Mouse (Mus musculus) forebrain, embryonic 14.5 days (tissue): ENCODE results near the gene Hyal3. TPM values are rescaled to one million over a fixed set of nuclear protein-coding genes. Genes with fewer than 3 reads are reported as not detected.
A peak's percentile ranks its signal among the peaks of the same experiment; 100 is the strongest.

Experiments
- ATAC-seq: fragments of 200-750 bp; cut with Nextera tagmentation; 2 replicates; pipeline ENCODE4 v1.8.0; 2017; ENCODE audit warnings: mild to moderate bottlenecking, moderate library complexity
- DNase-seq: peaks from one replicate; pipeline ENCODE4 v3.0.0-alpha.2; 2015; ENCODE audit warnings: low spot score
- H3K27ac ChIP-seq: fragments of 300-500 bp; sonication (generic); 2 replicates; pipeline ENCODE4 v1.5.1; 2014; ENCODE audit warnings: low read depth, mild to moderate bottlenecking, control low read depth, low read length, moderate library complexity
- H3K27me3 ChIP-seq: fragments of 300-500 bp; sonication (generic); replicated peaks from 2 replicates; pipeline ENCODE4 v1.6.1; 2014; ENCODE audit warnings: low read length, control low read depth, mixed read lengths; ENCODE audit not compliant: control insufficient read depth, insufficient read depth
- H3K36me3 ChIP-seq: fragments of 300-500 bp; sonication (generic); 2 replicates; pipeline ENCODE4 v1.6.1; 2014; ENCODE audit warnings: low read length, control low read depth; ENCODE audit not compliant: control insufficient read depth, insufficient read depth
- H3K4me1 ChIP-seq: fragments of 300-500 bp; sonication (generic); 2 replicates; pipeline ENCODE4 v1.6.1; 2014; ENCODE audit warnings: antibody characterized with exemption, low read length, control low read depth; ENCODE audit not compliant: control insufficient read depth, insufficient read depth
- H3K4me2 ChIP-seq: fragments of 300-500 bp; sonication (generic); 2 replicates; pipeline ENCODE4 v1.6.1; 2014; ENCODE audit warnings: mild to moderate bottlenecking, control low read depth, low read length
- H3K4me3 ChIP-seq: fragments of 300-500 bp; sonication (generic); 2 replicates; pipeline ENCODE4 v1.5.1; 2014; ENCODE audit warnings: low read depth, low read length, control low read depth
- H3K9ac ChIP-seq: fragments of 300-500 bp; sonication (generic); 2 replicates; pipeline ENCODE4 v1.6.1; 2014; ENCODE audit warnings: mild to moderate bottlenecking, low read length, control low read depth, moderate library complexity
- H3K9me3 ChIP-seq: fragments of 300-500 bp; sonication (generic); replicated peaks from 2 replicates; pipeline ENCODE4 v1.6.1; 2016; ENCODE audit warnings: low read length, control low read depth, mixed read lengths; ENCODE audit not compliant: control insufficient read depth
- WGBS: fragments of 180-500 bp; shearing (Covaris S2); extraction: QIAGEN DNeasy Blood & Tissue Kit; methylation state at CpG from one replicate; pipeline ENCODE4 v1.1.7; 2014; 5-methylcytosine and 5-hydroxymethylcytosine counted together
- polyA plus RNA-seq: library from polyadenylated mRNA; unstranded; fragments of >200 nt; fragmentation: Nextera tagmentation; extraction: Ambion mirVana; gene quantifications from 2 replicates; pipeline ENCODE4 v1.2.1, GENCODE M21; 2014

Gene Hyal3
- polyA plus RNA-seq, 1 experiment from 2014 or later, result 1.0 TPM

DNA sequence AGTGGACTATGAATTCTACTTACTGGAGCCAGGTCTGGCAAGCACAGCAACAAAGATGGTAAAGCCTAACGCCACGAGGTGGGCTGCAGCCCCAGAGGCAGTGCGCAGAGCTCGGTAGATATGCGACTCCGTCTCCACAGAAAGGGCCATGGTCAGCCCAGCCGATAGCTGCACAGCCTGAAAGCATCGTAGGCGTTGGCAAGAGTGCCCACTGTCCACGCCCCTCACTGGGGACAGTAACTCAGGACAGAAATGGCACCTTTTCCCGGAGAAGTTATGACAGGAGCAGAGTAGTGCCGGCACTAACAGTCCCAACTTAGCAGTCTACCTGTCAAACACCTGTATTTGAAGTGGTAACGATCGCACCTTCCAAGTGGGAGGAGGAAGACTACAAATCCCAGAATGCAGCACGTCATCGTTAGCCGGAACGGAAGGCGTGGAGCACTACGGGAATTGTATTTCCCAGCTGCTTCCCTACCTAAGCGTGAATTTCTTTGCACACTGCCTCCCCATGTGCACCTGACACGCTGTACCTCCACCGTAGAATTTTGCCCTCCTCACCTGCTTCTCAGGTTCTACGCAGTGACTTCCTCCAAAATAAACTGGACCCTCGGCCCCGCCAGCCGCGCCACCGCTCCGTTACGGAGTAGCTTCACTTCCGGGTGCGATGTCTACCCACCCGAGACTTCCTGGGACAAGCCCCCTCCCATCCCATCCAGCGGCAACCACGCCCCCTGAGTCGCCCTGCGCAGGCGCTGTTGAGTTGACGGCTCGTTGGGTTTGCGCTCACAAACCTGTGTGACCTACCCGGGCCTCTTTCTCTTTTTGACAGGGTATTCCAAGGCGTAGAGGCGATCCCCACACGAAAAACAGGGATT, 38.9 kb upstream of the Hyal3 start, which contains the start of the genes Cyb561d2 and Nprl2:
Cyb561d2 (minus strand) TSS at position 720 of the 878 bp plus-strand sequence.
Nprl2 (plus strand) TSS at position 753 of the 878 bp plus-strand sequence.
- WGBS, result under 1% methylated on average over 46 of the region's 46 CpGs
- peak within 1 kb of the TSS; percentile 27; the same call in 1 of the 2 replicates for H3K27ac ChIP-seq
- H3K4me1 ChIP-seq, result peaks cover 22% of the 10 kb centered on the region
- peaks cover 50% of the 10 kb centered on the region for H3K36me3 ChIP-seq
- peak within 1 kb of the TSS; percentile 95 for H3K4me2 ChIP-seq
- no peaks in the 10 kb centered on the region for H3K27me3 ChIP-seq
- H3K9me3 ChIP-seq, result no peaks in the 10 kb centered on the region
- peak within 1 kb of the TSS; percentile 62 for H3K4me3 ChIP-seq
- ATAC-seq (peak; percentile 91), DNase-seq (peak; percentile 97)
- peak within 1 kb of the TSS; percentile 69 for H3K9ac ChIP-seq

GRCm38 (mm10) chr9:107542352-107542686, 38.3 kb upstream of the Hyal3 start:
- Histone ChIP-seq H3K9me3 (no peaks in the 10 kb centered on the region), H3K36me3 (peaks cover 44% of the 10 kb centered on the region), H3K4me3 (peak overlapping the region; percentile 62), H3K27ac (peak overlapping the region; percentile 3; the same call in 1 of the 2 replicates), H3K9ac (peak overlapping the region; percentile 69), H3K27me3 (no peaks in the 10 kb centered on the region), H3K4me2 (peak overlapping the region; percentile 95), H3K4me1 (peaks cover 22% of the 10 kb centered on the region)
- no peak for DNase-seq
- 1% methylated on average over 11 of the region's 11 CpGs for WGBS
- ATAC-seq, result peak; percentile 13; the same call in 1 of the 2 replicates

- Histone ChIP-seq H3K9ac (peak overlapping the region; percentile 69), H3K27me3 (no peaks in the 10 kb centered on the region), H3K27ac (no peak overlapping the region), H3K4me2 (peak overlapping the region; percentile 95), H3K9me3 (no peaks in the 10 kb centered on the region), H3K4me1 (peaks cover 23% of the 10 kb centered on the region), H3K36me3 (peaks cover 40% of the 10 kb centered on the region), H3K4me3 (peak overlapping the region; percentile 62)
- ATAC-seq (no peak), DNase-seq (no peak)
- 50% methylated on average over 8 of the region's 8 CpGs for WGBS
Observed at GRCm38 (mm10) chr9:107542721-107543120, 37.9 kb upstream of the Hyal3 start.

GRCm38 (mm10) chr9:107543299-107543698, 37.3 kb upstream of the Hyal3 start:
- Histone ChIP-seq H3K9me3 (no peaks in the 10 kb centered on the region), H3K27me3 (no peaks in the 10 kb centered on the region), H3K4me1 (peaks cover 23% of the 10 kb centered on the region), H3K9ac (no peak overlapping the region), H3K4me3 (no peak overlapping the region), H3K36me3 (peaks cover 34% of the 10 kb centered on the region), H3K4me2 (peak overlapping the region; percentile 95; the same call in 1 of the 2 replicates), H3K27ac (no peak overlapping the region)
- WGBS, result 85% methylated on average over 11 of the region's 11 CpGs
- no peak for DNase-seq
- no peak for ATAC-seq

GRCm38 (mm10) chr9:107544196-107544700, 36.4 kb upstream of the Hyal3 start:
- Histone ChIP-seq H3K4me1 (peaks cover 23% of the 10 kb centered on the region), H3K27me3 (no peaks in the 10 kb centered on the region), H3K4me3 (no peak overlapping the region), H3K9ac (no peak overlapping the region), H3K4me2 (no peak overlapping the region), H3K36me3 (peaks cover 24% of the 10 kb centered on the region), H3K27ac (no peak overlapping the region), H3K9me3 (no peaks in the 10 kb centered on the region)
- WGBS, result 94% methylated on average over 17 of the region's 17 CpGs
- ATAC-seq (no peak), DNase-seq (no peak)

- DNase-seq (no peak), ATAC-seq (no peak)
- no peaks in the 10 kb centered on the region for H3K9me3 ChIP-seq
- no peak overlapping the region for H3K4me3 ChIP-seq
- WGBS, result 93% methylated on average over 12 of the region's 12 CpGs
- H3K4me2 ChIP-seq, result no peak overlapping the region
- H3K4me1 ChIP-seq, result peaks cover 23% of the 10 kb centered on the region
- H3K36me3 ChIP-seq, result peaks cover 19% of the 10 kb centered on the region
- no peak overlapping the region for H3K9ac ChIP-seq
- no peak overlapping the region for H3K27ac ChIP-seq
- no peaks in the 10 kb centered on the region for H3K27me3 ChIP-seq
Observed at GRCm38 (mm10) chr9:107544729-107545128, 35.9 kb upstream of the Hyal3 start.

DNA sequence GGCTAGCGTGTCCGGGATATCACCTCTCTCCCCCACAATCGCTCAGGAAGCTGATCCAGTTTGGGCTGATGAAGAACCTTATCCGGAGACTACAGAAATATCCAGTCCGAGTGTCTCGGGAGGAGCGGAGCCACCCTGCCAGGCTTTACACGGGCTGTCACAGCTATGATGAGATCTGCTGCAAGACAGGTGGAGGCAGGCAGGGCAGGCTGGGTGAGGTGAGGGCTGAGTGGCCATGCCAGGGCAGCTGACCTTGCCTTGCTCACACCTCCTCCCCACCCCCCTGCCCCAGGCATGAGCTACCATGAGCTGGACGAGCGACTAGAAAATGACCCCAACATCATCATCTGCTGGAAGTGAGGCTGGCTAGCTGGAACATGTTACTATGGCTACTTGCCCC, 35.4 kb upstream of the Hyal3 start:
- peaks cover 15% of the 10 kb centered on the region for H3K36me3 ChIP-seq
- DNase-seq (no peak), ATAC-seq (no peak)
- no peak overlapping the region for H3K27ac ChIP-seq
- H3K9me3 ChIP-seq, result no peaks in the 10 kb centered on the region
- no peak overlapping the region for H3K9ac ChIP-seq
- no peak overlapping the region for H3K4me2 ChIP-seq
- H3K4me3 ChIP-seq, result no peak overlapping the region
- WGBS, result 86% methylated on average over 10 of the region's 10 CpGs
- H3K4me1 ChIP-seq, result peaks cover 23% of the 10 kb centered on the region
- no peaks in the 10 kb centered on the region; the same call in 1 of the 2 replicates for H3K27me3 ChIP-seq

DNA sequence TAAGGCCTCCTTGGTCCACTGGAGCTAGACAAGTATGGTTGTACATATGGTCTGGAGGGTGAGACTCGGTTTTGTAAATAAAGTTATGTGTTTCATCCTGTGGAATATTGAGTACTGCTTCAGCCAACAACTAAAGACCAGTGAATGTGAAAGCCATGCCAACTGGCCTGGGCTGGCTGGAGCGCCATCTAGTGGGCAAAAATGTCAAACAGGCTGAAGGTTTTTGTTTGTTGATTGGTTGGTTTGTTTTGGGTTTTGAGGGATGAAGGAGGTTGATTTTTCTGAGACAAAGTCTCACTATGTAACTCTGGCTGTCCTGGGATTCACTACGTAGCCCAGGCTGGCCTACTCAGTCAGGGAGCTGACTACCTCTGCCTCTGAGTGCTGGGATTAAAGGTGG, 35.0 kb upstream of the Hyal3 start:
- no peaks in the 10 kb centered on the region for H3K9me3 ChIP-seq
- H3K4me3 ChIP-seq, result no peak overlapping the region
- WGBS, result 7% methylated on average over 3 of the region's 3 CpGs
- DNase-seq, result peak; percentile 73
- no peak for ATAC-seq
- peaks cover 23% of the 10 kb centered on the region for H3K4me1 ChIP-seq
- peaks cover 12% of the 10 kb centered on the region for H3K36me3 ChIP-seq
- no peak overlapping the region for H3K4me2 ChIP-seq
- no peak overlapping the region; the same call in 1 of the 2 replicates for H3K27ac ChIP-seq
- H3K9ac ChIP-seq, result no peak overlapping the region
- peaks cover 4% of the 10 kb centered on the region; the same call in 1 of the 2 replicates for H3K27me3 ChIP-seq
